Mouse (Mus musculus) MN1 (cell line): Measurements from ENCODE around the gene Vmn1r3.
A peak's percentile ranks its signal among the peaks of the same experiment; 100 is the strongest.
"Not testable (repeated sequence)": the region's sequence is repeated elsewhere in the genome, so short reads cannot be mapped to it uniquely, and the experiment has no call there.

Experiments
- DNase-seq: peaks from one replicate; pipeline ENCODE4 v3.0.0-alpha.2; 2016; ENCODE audit warnings: low spot score

Vmn1r3 gene

DNA sequence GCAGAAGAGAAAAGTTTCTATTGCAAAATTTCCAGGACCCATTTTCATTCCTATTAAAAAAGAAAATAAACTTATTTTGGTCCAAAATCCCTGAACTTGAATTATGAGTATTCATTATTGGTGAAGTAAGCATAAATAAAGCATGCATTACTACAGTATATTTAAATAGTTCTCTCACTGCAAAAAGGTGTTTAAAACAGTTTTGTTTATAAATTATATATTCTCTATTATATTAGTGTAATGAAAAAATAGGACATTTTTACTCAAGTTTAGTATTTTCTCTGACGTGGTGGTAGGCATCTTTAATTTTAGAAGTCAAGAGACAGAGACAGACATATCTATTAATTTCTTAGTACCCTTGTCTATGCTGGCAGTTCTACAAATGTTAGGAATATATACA, at the start of gene Vmn1r3:
Gene Vmn1r3 (minus strand): TSS at position 101 of the 400 bp plus-strand sequence.
- not testable (repeated sequence) for DNase-seq

DNA sequence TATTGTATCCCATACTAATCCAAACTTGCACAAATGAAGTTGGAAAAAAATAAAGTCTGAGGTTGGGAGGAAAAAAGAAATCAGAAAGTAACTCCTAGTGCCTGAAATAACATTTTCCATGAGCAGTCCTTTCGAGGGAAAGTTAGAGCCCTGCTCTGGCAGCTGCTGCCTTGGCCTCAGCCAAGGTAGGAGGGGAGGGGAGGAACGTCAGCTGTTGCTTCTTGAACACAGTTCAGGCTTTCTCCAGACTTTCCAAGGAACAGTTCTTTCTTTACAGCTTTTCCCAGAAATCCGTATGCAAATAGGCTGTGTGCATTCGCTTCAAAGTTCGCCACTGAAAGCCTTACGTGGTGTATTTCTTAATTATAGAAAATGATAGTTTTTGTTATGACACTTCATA, 46.9 kb upstream of the Vmn1r3 start:
- DNase-seq: no peak

DNA sequence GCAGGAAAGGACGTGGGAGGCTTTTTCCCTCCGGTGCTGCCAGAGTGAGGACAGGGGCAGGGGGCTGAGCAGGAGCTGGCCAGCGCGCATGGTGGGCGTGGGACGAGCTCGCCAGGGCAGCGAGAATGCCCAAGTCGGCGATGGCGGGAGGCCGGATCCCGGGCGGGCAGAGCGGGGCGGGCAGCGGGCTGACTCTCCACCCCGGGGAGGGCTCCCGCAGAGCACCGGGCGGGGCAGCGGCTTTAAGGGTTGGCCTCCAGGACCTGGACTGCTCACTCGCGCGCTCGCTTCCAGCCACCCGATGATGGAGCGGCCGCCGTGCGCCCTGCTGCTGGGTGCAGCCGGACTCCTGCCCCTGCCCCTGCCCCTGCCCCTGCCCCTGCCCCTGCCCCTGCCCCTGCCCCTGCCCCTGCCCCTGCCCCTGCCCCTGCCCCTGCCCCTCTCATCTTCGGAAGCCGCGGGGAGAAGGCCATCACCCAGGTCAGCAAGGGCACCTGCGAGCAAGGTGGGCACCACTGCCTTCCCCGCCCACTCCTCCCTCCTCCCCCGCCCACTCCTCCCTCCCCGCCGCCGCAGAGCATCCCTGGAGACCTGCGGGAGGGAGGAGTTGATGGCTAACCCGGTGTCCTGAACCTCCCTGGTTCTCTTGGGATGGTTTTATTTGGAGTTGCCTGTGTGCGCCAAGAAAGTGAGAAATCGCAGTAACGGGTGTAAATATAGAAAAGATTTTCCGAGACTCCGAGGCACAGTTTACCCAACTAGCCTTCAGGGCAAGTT, 45.9 kb upstream of the Vmn1r3 start:
- DNase-seq: no peak

DNA sequence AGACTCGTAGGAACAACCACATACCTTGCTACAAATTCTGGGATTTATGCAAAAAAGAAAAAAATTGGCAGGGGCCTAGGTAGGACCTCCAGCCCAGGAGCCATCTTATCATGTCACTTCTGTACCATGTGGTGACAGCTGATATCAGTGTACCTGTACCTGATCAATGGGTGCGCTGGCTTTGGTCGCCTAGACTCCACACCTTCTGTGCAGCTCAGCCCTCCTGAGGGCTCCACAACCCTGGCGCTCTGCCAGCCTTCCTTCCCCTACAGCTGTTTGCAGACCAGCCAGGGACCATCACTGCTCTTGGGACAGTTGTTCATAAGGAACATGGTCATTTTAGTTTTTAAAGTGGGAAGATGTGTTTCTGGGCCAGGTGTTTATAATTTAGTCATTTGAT, 44.4 kb upstream of the Vmn1r3 start:
- DNase-seq: peak; percentile 37

DNA sequence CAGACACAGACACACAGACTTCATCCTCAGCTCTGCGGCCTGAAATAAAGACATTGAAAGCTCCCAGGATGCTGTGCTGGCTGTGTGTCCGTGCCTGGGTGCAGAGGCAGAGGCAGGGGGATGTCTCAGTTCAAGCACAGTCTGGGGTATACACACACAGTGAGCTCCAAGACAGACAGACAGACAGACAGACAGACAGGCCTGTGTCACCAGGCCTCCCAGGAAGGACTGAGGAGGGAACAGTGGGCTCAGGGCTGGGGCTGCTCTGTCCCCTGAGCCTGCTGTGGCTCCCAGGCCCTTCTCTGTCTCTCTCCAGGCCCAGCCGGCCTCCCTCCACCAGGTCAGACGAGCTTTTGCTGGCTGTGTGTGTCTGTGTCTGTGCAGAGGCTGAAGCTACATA, 43.3 kb upstream of the Vmn1r3 start:
- DNase-seq: no peak

DNA sequence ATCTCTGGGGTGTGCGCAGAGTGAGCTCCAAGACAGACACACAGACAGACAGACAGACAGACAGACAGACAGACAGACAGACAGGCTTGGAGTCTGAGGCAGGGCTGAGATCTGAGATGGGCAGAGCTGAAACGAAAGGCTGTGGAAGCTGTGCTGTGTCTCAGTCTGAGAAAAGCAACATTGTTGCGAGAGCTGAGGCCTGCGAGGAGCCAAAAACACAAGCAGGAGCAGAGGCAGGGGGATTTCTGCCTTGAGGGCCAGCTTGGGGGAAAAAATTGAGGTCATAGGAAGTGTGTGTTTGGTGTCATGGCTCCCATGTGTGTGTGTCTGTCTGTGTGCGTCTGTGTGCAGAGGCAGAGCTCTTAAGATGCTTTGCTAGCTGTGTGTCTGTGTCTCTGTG, 42.6 kb upstream of the Vmn1r3 start:
- DNase-seq: no peak

DNA sequence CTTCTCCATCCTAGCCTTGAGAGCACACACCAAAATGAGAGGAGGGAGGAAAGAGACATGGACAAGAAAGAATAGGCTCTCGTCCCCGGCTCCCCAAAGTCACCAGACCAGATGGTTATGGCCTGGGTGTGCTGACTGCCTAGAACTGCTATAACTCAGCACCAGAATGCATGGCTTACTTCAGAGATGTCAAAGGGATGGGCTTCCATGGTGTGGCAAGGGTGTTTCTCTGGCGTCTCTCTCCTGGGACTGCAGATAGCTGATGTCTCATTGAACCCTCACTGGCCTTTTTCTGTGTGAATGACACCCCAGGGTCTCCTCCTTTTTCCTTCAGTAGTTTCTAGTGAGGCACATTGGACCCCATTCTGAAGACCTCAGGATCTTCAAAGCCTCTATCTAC, 41.3 kb upstream of the Vmn1r3 start:
- no peak for DNase-seq

DNA sequence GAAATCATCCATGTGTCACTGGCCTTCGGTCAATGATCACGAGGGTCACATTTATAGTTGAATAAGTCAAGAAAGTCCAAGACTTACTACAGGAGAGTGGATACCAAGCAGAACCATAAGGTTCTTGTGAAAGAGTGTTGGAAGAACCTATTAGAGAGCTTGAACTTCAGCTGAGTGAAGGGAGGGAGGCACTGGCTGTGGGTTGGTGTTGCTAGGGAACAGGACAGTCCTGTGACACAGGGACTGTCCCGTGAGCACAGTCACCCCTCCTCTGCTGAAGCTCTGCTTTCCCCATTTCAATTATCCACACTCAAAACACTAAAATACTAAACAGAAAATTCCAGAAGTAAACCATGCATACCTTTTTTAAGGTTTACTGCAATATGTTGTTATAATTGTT, 40.3 kb upstream of the Vmn1r3 start:
- not testable (repeated sequence) for DNase-seq

DNA sequence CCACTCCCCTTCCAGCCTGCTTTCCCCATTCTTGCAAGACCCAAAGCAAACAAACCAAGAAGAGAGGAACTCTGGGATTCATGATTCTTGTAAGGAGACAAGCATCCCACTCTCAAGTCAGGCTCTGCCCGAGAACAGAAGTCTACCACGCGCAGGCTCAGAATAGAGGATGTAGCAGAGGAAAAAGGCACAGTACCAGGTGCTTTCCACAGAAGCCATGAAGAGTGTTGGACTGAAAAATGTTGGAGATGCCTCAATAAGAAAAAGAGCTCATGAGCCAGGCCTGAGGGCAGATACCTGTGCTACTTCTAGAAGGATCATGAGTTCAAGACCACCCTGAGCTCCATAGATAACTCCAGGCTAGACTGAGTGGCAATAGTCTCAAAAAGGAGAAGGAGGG, 39.7 kb upstream of the Vmn1r3 start:
- not testable (repeated sequence) for DNase-seq

DNA sequence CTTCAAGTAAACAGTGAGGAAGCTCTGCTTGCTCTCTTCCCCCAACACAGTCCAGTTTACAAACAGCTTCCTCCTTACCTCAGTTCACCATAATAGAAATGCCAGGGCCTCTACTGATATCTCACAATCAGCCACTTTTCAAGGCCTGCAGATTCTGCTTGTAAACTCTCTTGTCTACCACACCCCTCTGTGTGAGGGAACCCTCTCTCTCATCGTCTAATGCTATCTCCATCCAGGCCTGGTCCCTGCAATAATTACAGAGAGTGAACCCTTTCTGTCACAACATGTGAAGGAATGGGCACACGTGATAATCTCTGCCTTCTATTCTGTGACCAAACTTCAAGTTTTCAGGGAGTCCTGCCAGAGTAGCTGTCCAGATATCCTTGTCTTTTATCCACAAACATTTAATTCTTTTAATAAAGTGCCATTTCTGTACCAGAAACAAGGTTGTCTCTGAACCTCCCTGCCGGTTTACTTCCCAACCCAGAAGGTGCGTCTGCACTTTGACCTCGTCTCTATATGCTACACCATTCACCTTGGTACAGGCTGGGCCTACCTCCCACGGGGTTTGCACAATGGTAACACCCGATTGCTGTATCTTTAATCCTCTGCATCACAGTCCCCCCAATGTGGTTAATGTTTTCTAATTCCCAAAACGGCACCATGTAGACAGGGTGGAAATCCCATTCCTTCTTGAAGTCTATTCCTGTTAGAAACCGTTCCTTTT, 38.5 kb upstream of the Vmn1r3 start:
- DNase-seq: not testable (repeated sequence)

DNA sequence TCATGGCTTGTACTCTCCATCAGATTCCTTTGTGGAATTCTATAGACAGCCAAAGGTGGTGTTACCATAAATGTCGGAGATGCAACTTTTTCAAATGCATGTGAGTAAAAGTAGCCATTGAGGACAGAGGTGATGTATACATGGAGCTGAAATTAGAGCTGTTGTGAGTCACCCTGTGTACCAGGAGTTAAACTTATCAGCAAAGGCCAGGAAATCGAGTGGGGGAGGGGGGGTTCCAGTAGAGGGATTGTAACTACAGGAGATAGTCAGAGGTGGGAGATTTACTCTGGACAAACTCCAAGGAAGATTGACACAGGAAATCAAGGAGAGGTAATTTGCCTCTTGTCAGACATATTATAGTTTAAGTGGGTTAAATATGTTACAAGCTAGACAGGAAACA, 31.2 kb upstream of the Vmn1r3 start:
- DNase-seq: not testable (repeated sequence)

DNA sequence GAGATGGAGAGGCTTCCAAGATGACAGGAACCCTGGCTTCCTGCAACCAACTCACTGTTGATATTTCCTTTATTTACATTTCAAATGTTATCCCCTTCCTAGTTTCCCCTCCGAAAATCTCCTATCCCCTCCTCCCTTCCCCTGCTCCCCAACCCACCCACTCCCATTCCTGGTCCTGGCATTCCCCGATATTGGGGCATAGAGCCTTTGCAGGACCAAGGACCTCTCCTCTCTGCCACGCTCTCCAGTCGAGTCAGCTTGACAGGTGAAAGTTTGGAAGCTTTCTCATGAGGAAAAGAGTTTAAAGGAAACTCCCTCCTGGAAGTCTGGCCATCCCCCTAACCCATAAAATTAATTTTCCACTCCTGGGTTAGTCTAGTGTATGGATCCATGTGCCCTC, 28.2 kb upstream of the Vmn1r3 start:
- not testable (repeated sequence) for DNase-seq

DNA sequence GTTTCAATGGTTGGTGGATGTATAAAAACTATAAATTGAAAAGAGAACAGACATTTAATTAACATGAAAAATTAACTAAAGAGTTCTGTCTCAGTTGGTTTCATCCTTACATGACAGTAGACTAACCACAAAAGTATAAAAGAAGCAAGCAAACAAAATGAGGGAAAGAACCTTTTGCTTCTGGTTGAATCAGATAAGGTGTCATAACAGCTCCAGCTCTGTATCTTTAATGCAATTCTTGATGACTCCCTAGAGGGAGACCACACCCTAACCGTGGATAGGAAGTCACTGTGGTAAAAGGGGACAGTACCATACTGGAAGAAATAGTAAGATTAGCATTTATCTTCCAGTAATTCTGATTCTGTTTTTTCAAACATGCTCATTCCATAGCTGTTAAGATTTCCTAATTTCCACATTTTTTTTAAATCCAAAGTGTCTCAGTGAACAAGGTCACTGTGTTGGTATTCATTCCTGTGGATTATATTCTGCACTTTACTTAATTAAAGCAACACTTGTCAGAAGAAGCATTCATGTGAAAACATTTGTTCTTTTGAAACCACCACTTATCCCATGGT, 24.6 kb upstream of the Vmn1r3 start:
- not testable (repeated sequence) for DNase-seq

DNA sequence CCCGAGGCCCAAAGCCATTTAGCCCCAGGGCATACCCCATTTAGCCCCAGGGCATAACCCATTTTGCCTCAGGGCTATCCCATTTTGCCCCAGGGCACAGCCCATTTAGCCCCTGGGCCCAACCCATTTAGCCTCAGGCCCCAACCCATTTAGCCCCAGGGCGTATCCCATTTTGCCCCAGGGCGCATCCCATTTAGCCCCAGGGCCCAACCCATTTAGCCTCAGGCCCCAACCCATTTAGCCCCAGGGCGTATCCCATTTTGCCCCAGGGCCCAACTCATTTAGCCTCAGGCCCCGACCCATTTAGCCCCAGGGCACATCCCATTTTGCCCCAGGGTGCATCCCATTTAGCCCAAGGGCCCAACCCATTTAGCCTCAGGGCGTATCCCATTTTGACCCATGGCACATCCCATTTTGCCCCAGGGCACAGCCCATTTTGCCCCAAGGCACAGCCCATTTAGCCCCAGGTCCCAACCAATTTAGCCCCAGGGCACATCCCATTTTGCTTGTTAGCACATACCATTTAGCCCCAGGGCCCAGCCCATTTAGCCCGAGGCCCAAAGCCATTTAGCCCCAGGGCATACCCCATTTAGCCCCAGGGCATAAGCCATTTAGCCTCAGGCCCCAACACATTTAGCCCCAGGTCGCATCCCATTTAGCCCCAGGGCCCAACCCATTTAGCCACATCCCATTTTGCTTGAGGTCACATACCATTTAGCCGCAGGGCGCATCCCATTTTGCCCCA, 8.2 kb downstream of the Vmn1r3 start:
- DNase-seq: not testable (repeated sequence)

DNA sequence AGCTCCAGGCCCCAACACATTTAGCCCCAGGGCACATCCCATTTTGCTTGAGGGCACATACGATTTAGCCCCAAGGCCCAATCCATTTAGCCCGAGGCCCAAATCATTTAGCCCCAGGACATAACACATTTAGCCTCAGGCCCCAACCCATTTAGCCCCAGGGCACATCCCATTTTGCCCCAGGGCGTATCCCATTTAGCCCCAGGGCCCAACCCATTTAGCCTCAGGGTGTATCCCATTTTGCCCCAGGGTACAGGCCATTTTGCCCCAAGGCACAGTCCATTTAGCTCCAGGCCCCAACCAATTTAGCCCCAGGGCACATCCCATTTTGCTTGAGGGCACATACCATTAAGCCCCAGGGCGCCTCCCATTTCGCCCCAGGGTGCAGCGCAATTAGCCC, 9.0 kb downstream of the Vmn1r3 start:
- DNase-seq: not testable (repeated sequence)

DNA sequence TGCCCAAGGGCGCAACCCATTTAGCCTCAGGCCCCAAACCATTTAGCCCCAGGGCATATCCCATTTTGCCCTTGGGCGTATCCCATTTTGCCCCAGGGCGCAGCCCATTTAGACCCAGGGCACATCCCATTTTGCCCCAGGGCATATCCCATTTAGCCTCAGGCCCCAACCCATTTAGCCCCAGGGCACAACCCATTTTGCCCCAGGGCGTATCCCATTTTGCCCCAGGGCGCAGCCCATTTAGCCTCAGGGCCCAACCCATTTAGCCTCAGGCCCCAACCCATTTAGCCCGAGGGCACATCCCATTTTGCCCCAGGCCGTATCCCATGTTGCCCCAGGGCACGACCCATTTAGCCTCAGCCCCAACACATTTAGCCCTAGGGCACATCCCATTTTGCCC, 9.4 kb downstream of the Vmn1r3 start:
- DNase-seq: not testable (repeated sequence)

DNA sequence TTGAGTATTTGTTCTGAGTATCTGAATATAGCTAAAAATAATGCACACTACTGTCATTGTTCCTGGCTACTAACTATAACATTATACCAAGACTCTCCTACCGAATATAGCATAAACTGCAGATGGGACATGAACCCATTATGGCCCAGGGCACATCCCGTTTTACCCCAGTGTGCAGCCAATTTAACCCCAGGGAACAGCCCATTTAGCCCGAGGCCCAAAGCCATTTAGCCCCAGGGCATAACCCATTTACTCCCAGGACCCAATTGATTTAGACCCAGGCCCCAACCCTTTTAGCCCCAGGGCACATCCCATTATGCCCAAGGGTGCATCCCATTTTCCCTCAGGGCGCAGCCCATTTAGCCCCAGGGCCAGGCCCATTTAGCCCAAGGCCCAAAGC, 10.6 kb downstream of the Vmn1r3 start:
- DNase-seq: not testable (repeated sequence)

DNA sequence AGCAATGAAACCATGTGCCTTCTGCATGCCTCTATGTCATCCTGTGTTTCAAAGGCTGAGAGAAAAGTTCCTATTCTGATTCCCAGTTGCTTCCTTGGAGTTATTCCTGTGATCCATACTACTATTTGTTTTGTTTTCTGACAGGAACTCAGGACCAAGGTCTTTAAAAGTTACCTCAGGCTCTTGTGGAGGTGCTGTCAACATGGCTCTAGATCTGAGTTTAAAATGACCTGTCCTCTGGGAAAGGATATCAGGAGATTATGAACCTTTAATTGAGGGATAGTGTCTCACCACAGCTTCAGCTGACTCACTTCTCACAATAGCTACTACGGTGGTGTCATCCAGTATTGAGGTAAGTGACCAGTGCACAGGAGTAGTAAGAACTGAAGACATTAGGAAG, 18.1 kb downstream of the Vmn1r3 start, which contains the start of gene Vmn1r2:
Gene Vmn1r2 (plus strand): TSS at position 301 of the 400 bp plus-strand sequence.
- DNase-seq: not testable (repeated sequence)

DNA sequence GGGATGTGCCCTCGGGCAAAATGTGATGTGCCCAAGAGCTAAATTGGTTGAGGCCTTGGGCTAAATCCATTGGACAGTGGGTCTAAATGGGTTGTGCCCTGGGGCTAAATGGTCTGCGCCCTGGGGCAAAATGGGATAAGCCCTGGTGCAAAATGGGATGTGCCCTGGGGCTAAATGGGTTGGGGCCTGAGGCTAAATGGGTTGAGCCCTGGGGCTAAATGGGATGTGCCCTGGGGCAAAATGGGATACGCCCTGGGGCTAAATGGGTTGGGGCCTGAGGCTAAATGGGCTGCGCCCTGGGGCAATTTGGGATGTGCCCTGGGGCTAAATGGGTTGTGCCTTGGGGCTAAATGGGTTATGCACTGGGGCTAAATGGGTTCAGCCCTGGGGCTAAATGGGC, 20.1 kb downstream of the Vmn1r3 start:
- peak; percentile 17 for DNase-seq

DNA sequence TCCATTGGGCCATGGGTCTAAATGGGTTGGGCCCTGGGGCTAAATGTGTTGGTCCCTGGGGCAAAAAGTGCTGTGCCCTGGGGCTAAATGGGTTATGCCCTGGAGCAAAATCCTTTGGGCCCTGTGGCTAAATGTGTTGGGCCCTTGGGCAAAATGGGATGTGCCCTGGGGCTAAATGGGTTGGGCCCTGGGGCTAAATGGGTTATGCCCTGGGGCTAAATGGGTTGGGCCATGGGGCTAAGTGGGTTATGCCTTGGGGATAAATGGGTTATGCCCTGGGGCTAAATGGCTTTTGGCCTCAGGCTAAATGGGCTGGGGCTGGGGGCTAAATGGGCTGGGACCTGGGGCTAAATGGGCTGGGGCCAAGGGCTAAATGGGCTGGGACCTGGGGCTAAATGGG, 20.7 kb downstream of the Vmn1r3 start:
- DNase-seq: not testable (repeated sequence)

DNA sequence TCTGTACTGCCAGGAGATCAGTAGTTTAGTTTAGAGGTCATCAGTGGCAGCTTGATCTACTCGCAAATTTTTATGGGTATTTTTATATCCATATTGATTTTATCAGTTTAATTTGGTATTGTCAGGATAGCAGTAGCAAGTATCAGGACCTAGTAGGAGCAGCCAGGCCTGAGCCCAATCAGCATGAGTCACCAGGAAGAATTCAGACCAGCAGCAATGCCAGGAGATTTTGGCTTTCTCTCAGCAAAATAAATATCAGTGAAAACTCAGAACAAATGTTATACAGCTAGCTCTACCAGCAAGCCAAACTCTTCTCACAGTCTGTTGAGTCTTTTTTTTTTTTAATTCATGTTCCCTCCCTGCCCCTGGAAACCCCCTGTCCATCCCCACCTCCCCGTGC, 31.8 kb downstream of the Vmn1r3 start:
- not testable (repeated sequence) for DNase-seq

DNA sequence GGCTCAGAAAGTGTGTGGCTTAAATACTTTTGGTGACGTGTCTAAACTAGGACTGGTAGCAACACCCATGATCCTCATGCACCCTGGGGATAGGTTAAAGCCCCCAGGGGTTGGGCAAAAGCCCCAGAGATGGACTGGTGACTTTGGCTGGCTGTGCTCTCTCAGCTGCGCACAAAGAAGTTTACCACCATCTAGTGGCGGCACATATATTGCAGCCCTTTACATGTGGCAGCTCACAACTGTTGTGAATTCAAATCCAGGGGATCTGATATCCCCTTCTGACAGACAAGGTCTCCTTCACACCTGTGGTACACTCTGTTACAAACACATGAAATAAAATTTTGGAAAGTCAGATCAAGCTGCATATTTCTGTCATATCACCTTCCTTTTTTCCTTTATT, 37.2 kb downstream of the Vmn1r3 start:
- not testable (repeated sequence) for DNase-seq
